Mouse (Mus musculus) left cerebral cortex, adult 2 months (tissue): ENCODE measurements around the gene Cdh7. TPM values are rescaled to one million over a fixed set of nuclear protein-coding genes. Genes with fewer than 3 reads are reported as not detected.
A peak's percentile ranks its signal among the peaks of the same experiment; 100 is the strongest.
"Not testable (repeated sequence)": the region's sequence is repeated elsewhere in the genome, so short reads cannot be mapped to it uniquely, and the experiment has no call there.

Experiments used
- DNase-seq, 2 experiments: peaks; one replicate each; pipeline ENCODE4 v3.0.0; 2021 to 2022; ENCODE audit warnings: low spot score in 2 of 2, mixed read lengths in 1 of 2; ENCODE audit errors: extremely low spot score in 1 of 2
- H3K27ac ChIP-seq: fragments of 200-600 bp; 2 replicates; pipeline ENCODE4 v1.8.1; 2022
- H3K4me3 ChIP-seq: fragments of 200-600 bp; 2 replicates; pipeline ENCODE4 v1.8.1; 2022
- CTCF ChIP-seq: fragments of 200-600 bp; IDR thresholded peaks from 2 replicates; pipeline ENCODE4 v1.8.1; 2022; ENCODE audit warnings: antibody characterized with exemption, mild to moderate bottlenecking, moderate library complexity
- intact Hi-C: fragments of 180-260 bp; cut with DNase I; formaldehyde crosslinking; loops from one replicate; pipeline ENCODE4 v1.15.1; 2025
- total RNA-seq, 2 experiments: library from RNA; stranded (reverse); gene quantifications; 2 replicates each; pipeline ENCODE4 v1.2.3; 2021

Gene Cdh7
- total RNA-seq, 2 experiments from 2014 or later, result 23.5 to 26.6 TPM

DNA sequence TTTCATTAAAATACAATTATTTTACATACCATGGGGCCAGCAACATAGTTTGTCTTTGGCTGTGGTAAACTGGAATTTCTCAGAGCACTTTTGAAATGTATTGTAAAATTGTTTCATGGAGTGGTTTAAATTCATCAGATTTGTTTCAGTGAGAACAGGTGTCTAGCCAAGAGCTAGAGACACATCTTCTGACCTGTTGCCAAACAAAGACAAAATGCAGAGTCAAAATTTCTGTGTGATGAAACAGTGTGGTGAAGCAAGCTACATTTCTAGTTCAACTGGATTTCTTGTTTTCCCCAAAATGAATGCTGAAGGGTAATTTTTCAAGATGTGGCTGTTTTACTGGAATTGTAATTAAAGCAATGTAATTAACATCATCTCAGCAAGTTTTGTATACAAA, 22.2 kb downstream of the Cdh7 start:
- Histone ChIP-seq H3K27ac (peak overlapping the region; percentile 1; the same call in 1 of the 2 replicates), H3K4me3 (no peak overlapping the region)
- DNase-seq, result no peak
- intact Hi-C loops, result no loop called here
- no peak for TF ChIP-seq CTCF

DNA sequence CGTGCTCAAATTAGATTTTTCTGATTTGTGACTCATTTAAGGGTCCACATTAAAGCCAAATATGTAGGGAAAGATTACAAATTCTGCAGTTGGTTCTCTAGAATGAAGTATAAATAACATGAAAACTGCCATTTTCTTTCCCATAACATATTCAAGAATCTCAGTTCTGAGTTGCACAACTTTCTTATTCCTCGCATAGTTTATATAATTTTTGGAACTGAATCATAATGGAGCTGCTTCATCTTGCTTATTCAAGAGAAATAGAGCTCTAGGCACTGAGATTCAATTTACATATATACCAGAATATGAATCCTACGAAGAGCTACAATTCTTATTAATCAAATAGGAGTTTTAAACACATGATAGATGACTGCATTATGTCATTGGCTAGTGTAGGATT, 22.8 kb downstream of the Cdh7 start:
- TF ChIP-seq CTCF, result no peak
- no peak for DNase-seq
- H3K4me3 ChIP-seq, result no peak overlapping the region
- peak overlapping the region; percentile 15; the same call in 1 of the 2 replicates for H3K27ac ChIP-seq
- intact Hi-C loops, result no loop called here

GRCm38 (mm10) chr1:110012153-110012552, 29.9 kb downstream of the Cdh7 start:
- TF ChIP-seq CTCF, result no peak
- intact Hi-C loops, result no loop called here
- Histone ChIP-seq H3K4me3 (no peak overlapping the region), H3K27ac (no peak overlapping the region)
- no peak for DNase-seq

DNA sequence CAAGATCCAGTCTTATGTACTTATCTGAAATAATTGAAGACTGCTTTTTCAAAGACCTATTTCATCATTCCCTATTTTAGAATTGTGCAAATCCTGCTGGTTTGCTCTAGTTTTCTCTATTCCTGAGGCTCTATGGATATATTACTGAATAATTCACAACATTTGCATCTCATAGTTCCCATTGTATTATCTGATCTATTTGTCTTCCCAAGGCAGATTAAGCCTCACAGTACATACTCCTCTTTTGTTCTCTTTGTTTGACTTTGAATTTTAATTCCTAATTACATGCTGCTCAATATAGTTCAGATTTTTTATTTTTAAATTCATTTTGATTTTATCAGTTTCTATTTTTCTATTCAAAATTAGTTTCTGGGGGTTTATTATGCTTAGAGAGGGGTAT, 74.1 kb downstream of the Cdh7 start:
- Histone ChIP-seq H3K27ac (no peak overlapping the region), H3K4me3 (no peak overlapping the region)
- no peak for TF ChIP-seq CTCF
- intact Hi-C loops, result no loop called here
- no peak for DNase-seq

- no peak overlapping the region for H3K4me3 ChIP-seq
- H3K27ac ChIP-seq, result no peak overlapping the region
- no peak for TF ChIP-seq CTCF
- intact Hi-C loops, result loop anchor here (5.0 kb wide), 1 partner anchor 85 kb away; the partner anchor contains the start of gene Cdh7
- DNase-seq, result peak in 1 of 2 experiments; percentile 22
Measured at GRCm38 (mm10) chr1:110067405-110067804, 85.2 kb downstream of the Cdh7 start.

DNA sequence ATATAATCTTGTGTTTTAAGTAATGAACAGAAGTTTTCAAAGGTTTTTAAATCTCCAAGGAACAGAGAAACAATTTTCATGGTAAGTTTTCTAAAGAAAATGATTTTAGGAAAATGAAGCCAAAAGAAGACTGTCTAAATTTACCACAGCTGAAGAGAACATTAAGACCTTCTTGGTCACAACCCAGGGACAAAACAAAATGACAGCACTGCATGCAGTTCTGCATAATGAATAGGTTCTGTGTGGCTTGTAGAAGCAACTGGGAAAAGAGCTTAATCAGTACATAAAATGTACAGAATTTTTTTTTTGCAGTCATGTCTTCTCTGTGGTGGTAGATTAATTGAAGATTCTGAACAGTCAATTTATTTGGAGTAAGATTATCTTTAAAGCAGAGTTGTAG, 96.2 kb downstream of the Cdh7 start:
- no peak for TF ChIP-seq CTCF
- no peak for DNase-seq

GRCm38 (mm10) chr1:110118071-110118470, 135.8 kb downstream of the Cdh7 start:
- DNase-seq, result no peak
- Histone ChIP-seq H3K4me3 (no peak overlapping the region), H3K27ac (no peak overlapping the region)
- intact Hi-C loops, result no loop called here
- TF ChIP-seq CTCF, result no peak

More for the DNA sequence above, 96.2 kb downstream of the Cdh7 start:
- intact Hi-C loops, result no loop called here
- H3K27ac ChIP-seq, result no peak overlapping the region; the same call in 1 of the 2 replicates
- H3K4me3 ChIP-seq, result no peak overlapping the region

GRCm38 (mm10) chr1:110118862-110119261, 136.6 kb downstream of the Cdh7 start:
- Histone ChIP-seq H3K4me3 (no peak overlapping the region), H3K27ac (no peak overlapping the region)
- no peak for TF ChIP-seq CTCF
- intact Hi-C loops, result no loop called here
- no peak for DNase-seq

DNA sequence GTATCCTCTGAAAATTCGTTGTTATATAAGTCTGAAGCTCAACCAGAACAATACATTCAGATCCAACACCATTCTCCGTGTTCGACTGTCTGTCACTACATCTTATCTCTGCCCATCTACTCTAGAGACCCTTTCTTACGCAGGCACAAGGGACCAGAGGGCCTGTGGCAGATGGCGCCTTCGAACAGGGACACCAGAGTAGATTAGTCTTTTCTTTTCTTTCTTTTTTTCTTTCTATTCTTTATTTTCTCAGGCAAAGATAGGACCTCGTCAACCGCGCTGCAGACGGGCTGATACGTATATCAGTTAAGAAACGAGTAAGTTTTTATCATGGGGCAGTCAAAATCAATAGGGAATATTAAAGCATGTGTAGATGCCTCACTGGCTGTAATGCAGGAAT, 189.2 kb downstream of the Cdh7 start:
- DNase-seq, intact Hi-C loops, H3K4me3 ChIP-seq, H3K27ac ChIP-seq: not testable (repeated sequence)
